Mouse (Mus musculus) thymus, adult 2 months (tissue): ENCODE measurements around the gene Clec1a.

Source experiments
- CTCF ChIP-seq: fragments of 200-500 bp; IDR thresholded peaks from 2 replicates; pipeline ENCODE4 v1.5.1; 2012; ENCODE audit warnings: mild to moderate bottlenecking, control low read depth, low read length, moderate library complexity, borderline replicate concordance; ENCODE audit not compliant: control insufficient read depth, poor library complexity, insufficient read depth; ENCODE audit errors: extremely low read depth
- POLR2A ChIP-seq: fragments of 200-500 bp; IDR thresholded peaks from 2 replicates; pipeline ENCODE4 v1.6.1; 2012; ENCODE audit warnings: mild to moderate bottlenecking, low read length, control low read depth, moderate library complexity; ENCODE audit not compliant: control insufficient read depth, poor library complexity, insufficient read depth; ENCODE audit errors: extremely low read depth

DNA sequence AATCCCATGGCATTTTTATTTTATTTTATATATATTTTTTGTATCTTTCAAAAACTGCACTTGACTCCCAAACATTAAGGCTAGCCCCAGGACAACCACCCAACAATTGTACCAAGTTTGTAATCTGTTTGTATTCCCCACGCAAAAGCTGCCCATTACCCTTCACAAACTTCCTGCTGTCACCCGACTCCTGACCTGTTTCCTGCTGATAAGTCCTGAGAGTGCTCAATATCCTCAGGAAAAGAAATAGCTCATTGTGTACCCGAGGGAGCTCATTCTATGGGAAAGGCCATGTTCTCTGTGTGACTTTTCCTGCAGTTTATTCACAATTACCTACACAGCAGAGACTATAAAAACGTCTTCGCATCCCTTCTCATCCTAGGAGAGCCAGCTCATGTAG lies 26.0 kb downstream of the Clec1a start:
- TF ChIP-seq CTCF (no peak), POLR2A (no peak)
